ENCODE assay signal across 34 mouse cellular contexts in the genomic region with DNA sequence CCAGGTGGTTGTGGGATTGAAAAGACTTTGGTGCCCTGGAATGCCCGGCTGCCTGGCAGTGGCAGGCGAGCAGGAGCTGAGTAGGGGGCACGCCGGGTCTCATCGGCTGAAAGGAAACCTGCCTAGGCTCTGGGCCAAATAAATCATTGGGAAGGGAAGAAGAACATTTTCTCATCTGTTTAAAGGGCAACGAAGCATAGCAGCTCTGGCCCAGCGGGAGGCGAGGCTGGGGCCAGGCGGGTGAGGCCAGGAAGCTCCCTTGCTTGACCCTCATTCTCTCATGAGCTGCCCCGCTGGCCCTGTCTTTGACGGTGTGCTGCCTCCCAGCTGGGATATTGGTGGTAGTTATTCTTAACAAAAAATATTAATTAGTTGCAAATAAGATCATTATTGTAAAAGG. TPM values are rescaled to one million over a fixed set of nuclear protein-coding genes. Genes with fewer than 3 reads are reported as not detected.
DNase-seq lines count a peak whose midpoint lies in the region; ATAC-seq and TF ChIP-seq lines count a peak whose summit lies in the region.
"Had no signal": no experiment of that assay in that cellular context is flagged by ENCODE, and none has a peak within 500 bp of the region (broad histone marks: within the 10 kb centered on the region; RNA-seq: fewer than 3 reads in every experiment).

No protein-coding gene starts in this region.

- H3K4me1 ChIP-seq in heart, embryonic 12.5 days (replicated peaks): peaks cover 40% of the 10 kb centered on the region
- peaks cover 13% of the 10 kb centered on the region for H3K4me1 ChIP-seq in kidney, postnatal 0 days (replicated peaks; ENCODE audit: insufficient read depth, low read length)

- intact Hi-C loops in heart, postnatal 25 days (cut with DNase I): loop anchor here (5.0 kb wide), 1 partner anchor 279 kb away; no protein-coding TSS in a partner anchor

- H3K36me3 ChIP-seq in heart, embryonic 12.5 days: no peaks in the 10 kb centered on the region
- H3K36me3 ChIP-seq in kidney, postnatal 0 days (ENCODE audit: insufficient read depth, low read length): no peaks in the 10 kb centered on the region
- H3K36me3 ChIP-seq: embryonic facial prominence, embryonic 15.5 days; forebrain, embryonic 12.5 days; heart, embryonic 13.5 days; hindbrain, embryonic 10.5 days; intestine, embryonic 15.5 days; limb, embryonic 13.5 days; midbrain, embryonic 13.5 days had no signal

- H3K9me3 ChIP-seq in heart, embryonic 12.5 days (replicated peaks): no peaks in the 10 kb centered on the region
- H3K9me3 ChIP-seq in kidney, postnatal 0 days (replicated peaks; ENCODE audit: low read length): no peaks in the 10 kb centered on the region
- H3K9me3 ChIP-seq: embryonic facial prominence, embryonic 15.5 days; forebrain, embryonic 12.5 days; heart, embryonic 13.5 days; hindbrain, embryonic 10.5 days; intestine, embryonic 15.5 days; limb, embryonic 13.5 days; midbrain, embryonic 13.5 days had no signal

- no peak for TF ChIP-seq CTCF in layer of hippocampus, adult 2 months (conservative IDR thresholded peaks at IDR 0.05)
- no peak for TF ChIP-seq CTCF in kidney, postnatal 0 days (IDR thresholded peaks at IDR 0.05; ENCODE audit: low read depth)

- no peak for DNase-seq in heart, postnatal 25 days (ENCODE audit: low spot score)
- no peak for DNase-seq in layer of hippocampus, adult 2 months (ENCODE audit: low spot score in 2 of 2)
- no peak for DNase-seq in layer of hippocampus, postnatal 25 days (ENCODE audit: extremely low spot score in 1 of 2, low spot score in 1 of 2)
- DNase-seq in kidney, postnatal 0 days (ENCODE audit: low spot score): peak; percentile 39
- DNase-seq in kidney, postnatal 36 days: peak; percentile 36 to 57
- no peak for DNase-seq in urinary bladder, postnatal 10 days (ENCODE audit: low spot score)
- DNase-seq: adrenal gland, postnatal 10 days; cerebellum, adult 9-10 months; embryo, embryonic 11 days; forebrain, postnatal 0 days; heart, adult 2 months; heart, postnatal 10 days; lung, postnatal 36 days; right cerebral cortex, adult 18-20 months; thymus, adult 18-20 months; thymus, postnatal 36 days had no signal

- peaks cover 75% of the 10 kb centered on the region for H3K27me3 ChIP-seq in heart, embryonic 12.5 days (replicated peaks)
- H3K27me3 ChIP-seq in kidney, postnatal 0 days (ENCODE audit: insufficient read depth, low read length): peaks cover 16% of the 10 kb centered on the region
- H3K27me3 ChIP-seq: Patski had no signal

- H3K4me2 ChIP-seq in heart, embryonic 12.5 days: no peak overlapping the region
- H3K4me2 ChIP-seq in kidney, postnatal 0 days (ENCODE audit: low read length): no peak overlapping the region
- H3K4me2 ChIP-seq: embryonic facial prominence, embryonic 15.5 days; forebrain, embryonic 12.5 days; heart, embryonic 13.5 days; intestine, embryonic 15.5 days; limb, embryonic 13.5 days; liver, embryonic 11.5 days; midbrain, embryonic 13.5 days had no signal

- 61% methylated on average over 11 of the region's 11 CpGs for WGBS in heart, embryonic 12.5 days
- WGBS in kidney, postnatal 0 days: 24% methylated on average over 11 of the region's 11 CpGs

- ATAC-seq in heart, embryonic 12.5 days (ENCODE audit: insufficient number of reproducible peaks, low FRiP score): no peak
- ATAC-seq in kidney, postnatal 0 days (replicated peaks; ENCODE audit: low FRiP score, low read depth): no peak
- ATAC-seq: forebrain, postnatal 0 days; hindbrain, postnatal 0 days; intestine, embryonic 15.5 days; midbrain, embryonic 13.5 days; Patski had no signal

- no peak overlapping the region for H3K27ac ChIP-seq in heart, embryonic 12.5 days (ENCODE audit: poor library complexity, severe bottlenecking)
- peak overlapping the region; percentile 73; the same call in 1 of the 2 replicates for H3K27ac ChIP-seq in layer of hippocampus, adult 2 months
- no peak overlapping the region for H3K27ac ChIP-seq in kidney, postnatal 0 days
- H3K27ac ChIP-seq: embryonic facial prominence, embryonic 15.5 days; heart, adult 2 months; heart, embryonic 13.5 days; hindbrain, postnatal 0 days; intestine, embryonic 15.5 days; left cerebral cortex, adult 2 months; limb, embryonic 13.5 days; stomach, postnatal 0 days had no signal

- H3K9ac ChIP-seq in heart, embryonic 12.5 days: 0 out of 2 replicates have a peak overlapping the region, but pooled peaks have one; percentile 8
- no peak overlapping the region for H3K9ac ChIP-seq in kidney, postnatal 0 days (ENCODE audit: low read depth, low read length)
- H3K9ac ChIP-seq: embryonic facial prominence, embryonic 15.5 days; forebrain, embryonic 12.5 days; forebrain, postnatal 0 days; heart, embryonic 13.5 days; intestine, embryonic 15.5 days; midbrain, embryonic 13.5 days had no signal

- no peak overlapping the region for H3K4me3 ChIP-seq in heart, embryonic 12.5 days
- no peak overlapping the region; the same call in 1 of the 2 replicates for H3K4me3 ChIP-seq in layer of hippocampus, adult 2 months
- H3K4me3 ChIP-seq in kidney, postnatal 0 days (replicated peaks; ENCODE audit: low read depth, low read length): no peak overlapping the region
- H3K4me3 ChIP-seq: embryonic facial prominence, embryonic 15.5 days; forebrain, embryonic 12.5 days; heart, adult 2 months; heart, embryonic 13.5 days; hindbrain, embryonic 10.5 days; intestine, embryonic 15.5 days; left cerebral cortex, adult 2 months; limb, embryonic 13.5 days; midbrain, embryonic 13.5 days had no signal

RNA-seq across cellular contexts. Expression of gene Adgrb2, which starts 3.0 kb away (rescaled TPM):
- 2.6 and 2.7 TPM in 2 replicates for polyA plus RNA-seq in heart, embryonic 12.5 days (2016; fragmentation: Nextera tagmentation; extraction: Ambion mirVana)
- 1 to 10 TPM; 2.3 to 2.6 TPM for total RNA-seq in heart, postnatal 25 days (2021)
- 100 to 1,000 TPM; 549 to 563 TPM for total RNA-seq in layer of hippocampus, adult 2 months (2021)
- 100 to 1,000 TPM; 516 to 583 TPM for total RNA-seq in layer of hippocampus, postnatal 25 days (2021)
- polyA plus RNA-seq in kidney, postnatal 0 days (2015; fragmentation: Nextera tagmentation; extraction: Ambion mirVana): 0.78 and 1.8 TPM in 2 replicates
- polyA plus RNA-seq: liver, embryonic 16.5 days had no signal

RNA-seq across cellular contexts. Expression of gene Spocd1, which starts 52.6 kb away (rescaled TPM):
- 0.33 and 0.36 TPM in 2 replicates for polyA plus RNA-seq in heart, embryonic 12.5 days (2016; fragmentation: Nextera tagmentation; extraction: Ambion mirVana)
- total RNA-seq in heart, postnatal 25 days (2021): under 1 TPM in 1 of 2 experiments, not detected in 1; 0.08 TPM
- total RNA-seq in layer of hippocampus, adult 2 months (2021): 1 to 10 TPM in 1 of 2 experiments, under 1 TPM in 1; 0.42 to 1.0 TPM
- total RNA-seq in layer of hippocampus, postnatal 25 days (2021): under 1 TPM; 0.30 to 0.35 TPM
- polyA plus RNA-seq in kidney, postnatal 0 days (2015; fragmentation: Nextera tagmentation; extraction: Ambion mirVana): not detected in 2 replicates
- total RNA-seq: forebrain, postnatal 0 days; gastrocnemius, adult 8-10 months; gastrocnemius, postnatal 4 days; MEL had no signal
- polyA plus RNA-seq: forebrain, embryonic 12.5 days; heart, adult 2 months; intestine, embryonic 15.5 days; liver, embryonic 16.5 days; lung, embryonic 16.5 days; midbrain, embryonic 13.5 days; stomach, postnatal 0 days had no signal

Comparison
In these comparisons a context has a peak if more than half of its experiments do, and no peak if none do; other contexts are left out.
1. DNase-seq: peak in kidney, postnatal 0 days (single experiment) and kidney, postnatal 36 days (2 of 2); none in heart, postnatal 25 days (single experiment), layer of hippocampus, adult 2 months (0 of 2), layer of hippocampus, postnatal 25 days (0 of 2) and urinary bladder, postnatal 10 days (single experiment).
2. RNA of gene Adgrb2, which starts 3.0 kb away (total RNA-seq): 516 to 583 TPM in layer of hippocampus, postnatal 25 days and 549 to 563 TPM in layer of hippocampus, adult 2 months; 2.3 to 2.6 TPM in heart, postnatal 25 days; every median in the first group is over 100 times any median in the second.